Mouse (Mus musculus): Measurements from ENCODE around the gene Epor. TPM values are rescaled to one million over a fixed set of nuclear protein-coding genes. Genes with fewer than 3 reads are reported as not detected.

The Epor gene
- polyA plus RNA-seq, 2 experiments, result 82.6 to 146 TPM

GRCm38 (mm10) chr9:21938234-21938855 lies 25.0 kb downstream of the Epor start:
- no peak for ATAC-seq (ENCODE audit: insufficient read depth)
- DNase-seq (ENCODE audit: low read depth in 3 of 3, low spot score in 3 of 3), result no peak
- H3K9ac ChIP-seq (replicated peaks), result no peak overlapping the region
- no peaks in the 10 kb centered on the region for H3K9me3 ChIP-seq (ENCODE audit: control insufficient read depth, low read length)
- H3K27ac ChIP-seq, result no peak overlapping the region
- no peak overlapping the region for H3K4me3 ChIP-seq (ENCODE audit: insufficient read depth in 1 of 2, low read depth in 2 of 2, low read length in 2 of 2)
- no peaks in the 10 kb centered on the region for H3K36me3 ChIP-seq (replicated peaks; ENCODE audit: control insufficient read depth, insufficient read depth, low read depth)
- no peaks in the 10 kb centered on the region; a peak in 2 of 4 replicates for H3K4me1 ChIP-seq (replicated peaks; ENCODE audit: control insufficient read depth in 2 of 2, insufficient read depth in 2 of 2, low read length in 1 of 2)
- H3K27me3 ChIP-seq (ENCODE audit: control insufficient read depth, insufficient read depth, low read length), result no peaks in the 10 kb centered on the region
- no peak for TF ChIP-seq CTCF (IDR thresholded peaks at IDR 0.05; ENCODE audit: low read depth)
- TF ChIP-seq EP300 (IDR thresholded peaks at IDR 0.05; ENCODE audit: low read depth), result no peak
- 54% methylated on average over 4 of the region's 4 CpGs for WGBS (ENCODE audit: insufficient replicate concordance)
- H3K4me2 ChIP-seq (ENCODE audit: low read depth), result no peak overlapping the region

GRCm38 (mm10) chr9:21937711-21938175 lies 25.6 kb downstream of the Epor start:
- no peak for DNase-seq (ENCODE audit: low read depth in 3 of 3, low spot score in 3 of 3)
- H3K4me3 ChIP-seq (ENCODE audit: insufficient read depth in 1 of 2, low read depth in 2 of 2, low read length in 2 of 2), result no peak overlapping the region
- no peak overlapping the region for H3K27ac ChIP-seq
- TF ChIP-seq EP300 (IDR thresholded peaks at IDR 0.05; ENCODE audit: low read depth) (no peak), CTCF (IDR thresholded peaks at IDR 0.05; ENCODE audit: low read depth) (no peak)
- no peak overlapping the region for H3K4me2 ChIP-seq (ENCODE audit: low read depth)
- no peaks in the 10 kb centered on the region for H3K36me3 ChIP-seq (replicated peaks; ENCODE audit: control insufficient read depth, insufficient read depth, low read depth)
- no peak overlapping the region for H3K9ac ChIP-seq (replicated peaks)
- H3K9me3 ChIP-seq (ENCODE audit: control insufficient read depth, low read length), result no peaks in the 10 kb centered on the region
- H3K27me3 ChIP-seq (ENCODE audit: control insufficient read depth, insufficient read depth, low read length), result no peaks in the 10 kb centered on the region
- ATAC-seq (ENCODE audit: insufficient read depth), result no peak
- no peaks in the 10 kb centered on the region; a peak in 2 of 4 replicates for H3K4me1 ChIP-seq (replicated peaks; ENCODE audit: control insufficient read depth in 2 of 2, insufficient read depth in 2 of 2, low read length in 1 of 2)
- 65% methylated on average over 4 of the region's 4 CpGs for WGBS (ENCODE audit: insufficient replicate concordance)

- H3K27ac ChIP-seq, result no peak within 1 kb of the TSS
- DNase-seq (ENCODE audit: low read depth in 3 of 3, low spot score in 3 of 3) (peak; percentile 79 to 81 (median 80)), ATAC-seq (ENCODE audit: insufficient read depth) (peak; percentile 90)
- no peaks in the 10 kb centered on the region for H3K27me3 ChIP-seq (ENCODE audit: control insufficient read depth, insufficient read depth, low read length)
- no peaks in the 10 kb centered on the region; a peak in 2 of 4 replicates for H3K4me1 ChIP-seq (replicated peaks; ENCODE audit: control insufficient read depth in 2 of 2, insufficient read depth in 2 of 2, low read length in 1 of 2)
- WGBS (ENCODE audit: insufficient replicate concordance), result 2% methylated on average over 42 of the region's 43 CpGs
- peak within 1 kb of the TSS; percentile 38 to 43 for H3K4me3 ChIP-seq (ENCODE audit: insufficient read depth in 1 of 2, low read depth in 2 of 2, low read length in 2 of 2)
- no peak for TF ChIP-seq CTCF (IDR thresholded peaks at IDR 0.05; ENCODE audit: low read depth)
- TF ChIP-seq EP300 (IDR thresholded peaks at IDR 0.05; ENCODE audit: low read depth), result no peak
- H3K4me2 ChIP-seq (ENCODE audit: low read depth), result peak within 1 kb of the TSS; percentile 67
- H3K9me3 ChIP-seq (ENCODE audit: control insufficient read depth, low read length), result no peaks in the 10 kb centered on the region
- H3K9ac ChIP-seq (replicated peaks), result no peak within 1 kb of the TSS
- H3K36me3 ChIP-seq (replicated peaks; ENCODE audit: control insufficient read depth, insufficient read depth, low read depth), result no peaks in the 10 kb centered on the region
Measured at GRCm38 (mm10) chr9:21936692-21937570, 26.4 kb downstream of the Epor start, which contains the start of gene Plppr2. TSS of gene Plppr2 (plus strand) at chr9:21937033.

GRCm38 (mm10) chr9:21935466-21936131 lies 27.7 kb downstream of the Epor start:
- WGBS (ENCODE audit: insufficient replicate concordance), result 49% methylated on average over 7 of the region's 7 CpGs
- no peaks in the 10 kb centered on the region for H3K9me3 ChIP-seq (ENCODE audit: control insufficient read depth, low read length)
- no peaks in the 10 kb centered on the region for H3K36me3 ChIP-seq (replicated peaks; ENCODE audit: control insufficient read depth, insufficient read depth, low read depth)
- no peaks in the 10 kb centered on the region for H3K27me3 ChIP-seq (ENCODE audit: control insufficient read depth, insufficient read depth, low read length)
- TF ChIP-seq EP300 (IDR thresholded peaks at IDR 0.05; ENCODE audit: low read depth) (no peak), CTCF (IDR thresholded peaks at IDR 0.05; ENCODE audit: low read depth) (no peak)
- no peak for DNase-seq (ENCODE audit: low read depth in 3 of 3, low spot score in 3 of 3)
- no peaks in the 10 kb centered on the region; a peak in 2 of 4 replicates for H3K4me1 ChIP-seq (replicated peaks; ENCODE audit: control insufficient read depth in 2 of 2, insufficient read depth in 2 of 2, low read length in 1 of 2)
- H3K27ac ChIP-seq, result no peak overlapping the region
- ATAC-seq (ENCODE audit: insufficient read depth), result no peak
- H3K4me2 ChIP-seq (ENCODE audit: low read depth), result no peak overlapping the region
- H3K4me3 ChIP-seq (ENCODE audit: insufficient read depth in 1 of 2, low read depth in 2 of 2, low read length in 2 of 2), result no peak overlapping the region
- no peak overlapping the region for H3K9ac ChIP-seq (replicated peaks)

All from liver, embryonic 14.5 days (tissue).